Mouse (Mus musculus): ENCODE results near the gene Wfdc3.

The Wfdc3 gene

DNA sequence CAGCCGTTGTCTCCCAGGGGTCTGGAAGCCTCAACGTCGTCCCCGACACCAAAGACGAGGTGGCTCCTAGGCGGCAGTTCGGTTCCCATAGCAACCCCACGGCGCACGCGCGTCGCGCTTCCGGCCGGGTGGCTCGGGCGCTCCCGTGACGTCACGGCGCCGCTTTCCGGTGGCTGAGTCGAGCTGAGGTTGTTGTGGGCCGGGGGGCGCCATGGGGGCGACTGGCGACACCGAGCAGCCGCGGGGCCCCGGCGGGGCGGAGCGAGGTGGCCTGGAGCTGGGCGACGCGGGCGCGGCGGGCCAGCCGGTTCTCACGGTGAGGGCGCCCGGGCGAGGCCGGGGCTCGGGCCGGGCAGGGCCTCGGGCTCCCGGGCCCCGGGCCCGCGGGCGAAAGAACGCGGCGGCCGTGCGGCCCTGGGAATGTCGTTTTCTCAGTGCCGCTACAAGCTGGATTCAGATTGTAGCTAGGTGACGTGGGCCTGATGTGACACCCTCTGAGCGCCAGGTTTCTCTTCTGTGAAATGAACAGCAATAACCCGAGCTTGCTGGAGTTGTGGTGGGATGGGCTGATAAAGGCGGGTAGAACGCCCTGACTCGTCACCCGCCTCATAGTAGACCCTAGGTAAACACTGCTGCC lies at the start of gene Wfdc3, which contains the start of gene Dnttip1:
Gene Wfdc3 (minus strand): TSS at position 89 of the 637 bp plus-strand sequence.
Gene Dnttip1 (plus strand): TSS at position 141 of the 637 bp plus-strand sequence.
- peak; percentile 88 to 93 for DNase-seq (ENCODE audit: low spot score in 2 of 2)

DNA sequence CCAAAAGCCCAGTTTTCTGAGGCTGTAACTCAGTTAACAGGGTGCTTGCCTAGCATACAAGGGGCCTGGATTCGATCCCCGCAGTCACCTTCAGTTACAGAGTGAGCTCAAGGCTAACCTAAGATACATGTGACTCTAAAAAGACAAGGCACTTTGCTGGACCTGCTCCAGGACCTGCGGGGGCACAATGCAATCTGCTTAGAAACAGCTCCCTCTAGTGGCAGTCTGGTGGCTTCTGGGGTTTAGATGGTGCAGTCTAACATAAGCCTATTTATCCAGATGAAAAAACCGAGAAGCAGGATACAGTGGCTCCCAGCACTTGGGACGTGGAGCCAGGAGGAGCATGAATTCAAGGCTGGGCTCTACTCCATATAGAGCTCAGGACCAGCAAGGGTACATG lies 48.6 kb upstream of the Wfdc3 start:
- DNase-seq (ENCODE audit: low spot score in 2 of 2) = peak in 1 of 2 experiments; percentile 45

DNA sequence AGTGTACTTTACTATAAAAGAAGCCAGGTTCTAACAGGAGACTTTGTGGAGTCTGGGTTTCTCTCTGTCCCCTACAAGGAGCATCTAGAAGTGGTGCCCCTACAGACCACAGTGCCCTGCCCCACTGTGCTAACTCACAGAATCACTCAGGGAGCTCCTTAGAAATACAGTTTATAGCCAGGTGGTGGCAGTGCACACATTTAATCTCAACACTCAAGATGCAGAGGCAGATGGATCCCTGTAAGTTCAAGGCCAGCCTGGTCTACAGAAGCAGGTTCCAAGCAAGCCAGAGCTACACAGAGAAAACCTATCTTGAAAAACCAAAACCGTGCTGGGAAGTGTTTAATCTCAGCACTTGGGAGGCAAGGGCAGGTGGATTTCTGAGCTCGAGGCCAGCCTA lies 48.0 kb upstream of the Wfdc3 start:
- no peak for DNase-seq (ENCODE audit: low spot score in 2 of 2)

DNA sequence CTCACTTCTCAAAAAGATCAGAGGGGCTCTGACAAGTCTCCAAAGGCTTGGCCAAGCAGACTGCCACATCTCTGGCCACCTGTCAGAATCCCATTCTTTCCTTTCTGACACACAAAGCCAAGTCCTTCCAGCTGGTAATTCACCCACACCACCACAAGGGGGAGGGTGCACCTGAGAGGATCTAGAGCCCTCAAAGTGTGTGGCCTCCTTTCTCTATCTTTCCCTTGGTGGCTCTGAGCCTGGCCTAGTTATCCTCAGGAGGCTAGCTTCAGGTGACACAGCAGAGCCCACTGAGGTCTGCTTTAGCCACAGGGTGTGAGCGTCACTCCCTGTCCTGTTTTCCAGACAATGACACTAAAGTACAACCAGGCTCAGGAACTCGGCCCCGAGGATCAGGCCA lies 47.5 kb upstream of the Wfdc3 start:
- no peak for DNase-seq (ENCODE audit: low spot score in 2 of 2)

DNA sequence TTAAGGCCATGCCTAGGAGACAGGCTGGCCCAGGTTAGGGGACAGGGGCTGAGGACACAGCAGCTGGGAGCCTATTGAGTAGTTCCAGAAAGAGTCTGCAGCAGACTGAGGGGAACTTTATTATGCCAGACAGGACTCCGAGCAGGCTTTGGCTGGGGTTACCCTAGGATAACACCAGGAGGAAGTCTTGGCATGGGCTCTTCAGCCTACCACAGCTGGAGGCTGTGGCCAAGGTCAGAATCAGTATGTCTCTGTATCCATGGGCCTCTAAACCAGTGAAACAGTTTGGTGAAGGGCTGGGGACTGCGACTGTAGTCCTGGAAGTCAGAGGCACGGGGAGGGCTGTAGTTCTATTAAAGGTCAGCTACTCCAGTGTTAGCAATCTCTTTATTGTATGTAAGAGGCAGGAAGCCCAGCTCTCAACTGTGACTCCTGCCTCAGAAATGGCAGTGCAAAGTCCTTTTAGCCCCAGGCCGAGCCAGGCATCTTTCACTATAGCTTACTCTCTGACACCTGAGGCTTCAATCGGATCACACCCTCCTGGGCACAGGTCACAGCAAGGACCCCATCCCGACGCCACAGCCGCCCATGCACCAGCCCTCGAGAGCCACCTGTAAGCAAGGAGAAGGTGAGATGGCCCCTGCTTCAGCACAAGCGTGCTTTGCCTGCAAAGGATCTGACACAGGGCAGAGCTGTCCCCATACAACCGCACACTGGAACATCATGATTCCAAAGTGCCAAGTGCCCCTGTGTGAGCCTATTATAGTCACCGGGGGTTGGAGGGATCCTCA lies 46.9 kb upstream of the Wfdc3 start:
- DNase-seq (ENCODE audit: low spot score in 2 of 2) = no peak

DNA sequence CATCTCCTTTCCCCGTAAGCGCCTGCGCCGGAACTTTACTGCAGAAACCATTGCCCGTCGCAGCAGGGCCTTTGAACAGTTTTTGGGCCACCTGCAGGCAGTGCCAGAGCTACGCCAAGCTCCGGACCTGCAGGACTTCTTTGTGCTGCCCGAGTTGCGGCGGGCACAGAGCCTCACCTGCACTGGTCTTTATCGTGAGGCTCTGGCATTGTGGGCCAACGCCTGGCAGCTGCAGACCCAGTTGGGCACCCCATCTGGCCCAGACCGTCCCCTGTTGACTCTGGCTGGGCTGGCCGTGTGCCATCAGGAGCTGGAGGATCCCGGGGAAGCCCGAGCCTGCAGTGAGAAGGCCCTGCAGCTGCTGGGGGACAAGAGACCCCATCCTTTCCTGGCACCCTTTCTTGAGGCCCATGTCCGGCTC lies 46.1 kb upstream of the Wfdc3 start:
- DNase-seq (ENCODE audit: low spot score in 2 of 2) = no peak

DNA sequence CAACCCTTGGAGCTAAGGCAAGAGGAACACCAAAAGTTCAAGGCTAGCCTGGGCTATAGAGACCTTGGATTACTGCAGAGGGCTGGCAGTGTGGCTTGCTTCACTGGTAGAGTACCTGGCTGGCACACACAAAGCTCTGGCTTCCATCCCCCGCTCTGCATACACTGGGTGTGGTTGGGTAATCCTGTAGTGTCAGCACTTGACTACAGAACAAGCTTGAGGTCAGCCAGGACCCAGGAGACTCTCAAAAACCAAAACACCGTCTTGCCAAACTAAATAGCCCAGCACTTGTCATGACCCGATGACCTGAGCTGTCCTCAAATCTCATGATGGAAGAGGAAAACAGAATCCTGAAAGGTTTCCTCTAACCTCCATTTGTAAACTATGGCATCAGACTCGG lies 44.7 kb upstream of the Wfdc3 start:
- no peak for DNase-seq (ENCODE audit: low spot score in 2 of 2)

DNA sequence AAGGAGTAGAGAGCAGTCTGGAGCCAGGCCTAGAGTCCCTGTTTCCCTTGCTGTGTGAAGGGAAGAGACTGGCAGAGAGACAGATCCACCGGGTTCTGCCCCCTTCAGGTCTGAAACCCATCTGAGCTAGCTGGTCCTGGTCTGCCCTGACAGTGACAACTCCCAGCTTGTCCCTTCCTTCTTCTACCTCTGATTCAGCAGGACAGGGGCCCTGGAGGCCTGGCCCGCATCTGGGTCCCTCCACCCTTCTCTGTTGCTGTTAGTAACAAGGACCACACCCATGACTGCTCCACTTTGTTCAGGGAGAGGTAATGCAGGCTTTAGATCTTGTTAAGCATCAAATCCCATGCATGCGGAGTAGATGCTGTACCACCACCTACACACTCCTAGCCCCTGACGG lies 42.7 kb upstream of the Wfdc3 start:
- DNase-seq (ENCODE audit: low spot score in 2 of 2) = no peak

DNA sequence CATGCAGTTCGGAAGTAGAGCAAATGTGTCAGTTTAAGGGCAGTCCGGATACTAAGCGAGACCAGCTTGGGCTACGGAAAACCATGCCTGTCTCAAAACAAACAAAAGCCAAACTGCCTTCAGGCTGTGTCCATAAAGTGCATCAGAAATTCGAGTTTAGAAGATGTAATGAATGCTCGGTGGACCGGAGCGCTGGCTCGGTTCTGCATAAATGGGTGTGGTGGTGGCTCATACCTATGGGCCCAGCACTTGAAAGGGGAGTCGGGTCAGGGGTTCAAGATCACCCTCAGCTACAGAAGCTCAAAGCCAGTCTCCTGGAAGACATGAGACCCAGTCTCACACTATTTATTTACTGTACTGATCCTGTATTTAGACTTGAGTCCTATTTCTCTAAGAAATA lies 42.0 kb upstream of the Wfdc3 start:
- DNase-seq (ENCODE audit: low spot score in 2 of 2) = no peak

DNA sequence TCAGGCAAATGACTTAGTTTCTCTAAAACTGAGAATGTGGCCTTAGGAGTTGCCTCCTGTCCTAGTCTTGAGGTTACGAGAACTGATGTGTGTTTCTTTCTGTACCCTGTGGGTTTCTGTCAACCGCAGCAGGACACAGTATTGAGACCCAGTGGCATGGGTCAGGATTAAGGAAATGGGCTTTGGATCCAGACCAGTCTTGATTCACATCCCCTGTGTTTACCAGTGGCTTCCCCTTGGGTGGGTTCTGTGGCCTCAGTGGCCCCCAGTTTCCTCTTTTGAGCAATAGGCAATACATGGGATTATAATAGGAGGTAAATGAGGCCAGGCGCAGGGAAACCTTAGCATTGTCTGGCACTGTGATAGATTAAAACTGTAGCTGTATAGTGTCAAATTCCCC lies 41.3 kb upstream of the Wfdc3 start:
- no peak for DNase-seq (ENCODE audit: low spot score in 2 of 2)

DNA sequence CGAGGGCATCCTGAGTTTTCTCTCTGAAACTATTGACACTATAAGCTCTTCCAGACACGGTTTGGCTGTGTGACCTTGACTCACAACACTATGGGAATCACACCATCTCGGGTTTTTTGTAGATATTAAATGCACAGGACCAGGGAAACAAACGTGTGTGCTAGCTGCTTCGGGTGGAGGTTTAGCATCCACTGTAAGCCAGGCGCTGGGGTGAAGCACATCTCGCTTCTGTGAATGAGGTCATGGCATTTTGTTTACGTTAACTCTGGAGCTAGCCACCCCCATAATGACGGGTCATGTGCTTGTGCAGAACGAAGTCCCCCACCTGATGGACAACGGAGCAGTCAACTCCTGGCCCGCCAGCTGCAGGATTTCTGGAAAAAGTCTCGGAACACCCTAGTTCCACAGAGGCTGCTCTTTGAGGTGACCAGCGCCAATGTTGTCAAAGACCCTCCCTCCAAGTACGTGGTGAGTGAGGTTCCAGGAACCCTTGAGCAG lies 40.7 kb upstream of the Wfdc3 start:
- no peak for DNase-seq (ENCODE audit: low spot score in 2 of 2)

DNA sequence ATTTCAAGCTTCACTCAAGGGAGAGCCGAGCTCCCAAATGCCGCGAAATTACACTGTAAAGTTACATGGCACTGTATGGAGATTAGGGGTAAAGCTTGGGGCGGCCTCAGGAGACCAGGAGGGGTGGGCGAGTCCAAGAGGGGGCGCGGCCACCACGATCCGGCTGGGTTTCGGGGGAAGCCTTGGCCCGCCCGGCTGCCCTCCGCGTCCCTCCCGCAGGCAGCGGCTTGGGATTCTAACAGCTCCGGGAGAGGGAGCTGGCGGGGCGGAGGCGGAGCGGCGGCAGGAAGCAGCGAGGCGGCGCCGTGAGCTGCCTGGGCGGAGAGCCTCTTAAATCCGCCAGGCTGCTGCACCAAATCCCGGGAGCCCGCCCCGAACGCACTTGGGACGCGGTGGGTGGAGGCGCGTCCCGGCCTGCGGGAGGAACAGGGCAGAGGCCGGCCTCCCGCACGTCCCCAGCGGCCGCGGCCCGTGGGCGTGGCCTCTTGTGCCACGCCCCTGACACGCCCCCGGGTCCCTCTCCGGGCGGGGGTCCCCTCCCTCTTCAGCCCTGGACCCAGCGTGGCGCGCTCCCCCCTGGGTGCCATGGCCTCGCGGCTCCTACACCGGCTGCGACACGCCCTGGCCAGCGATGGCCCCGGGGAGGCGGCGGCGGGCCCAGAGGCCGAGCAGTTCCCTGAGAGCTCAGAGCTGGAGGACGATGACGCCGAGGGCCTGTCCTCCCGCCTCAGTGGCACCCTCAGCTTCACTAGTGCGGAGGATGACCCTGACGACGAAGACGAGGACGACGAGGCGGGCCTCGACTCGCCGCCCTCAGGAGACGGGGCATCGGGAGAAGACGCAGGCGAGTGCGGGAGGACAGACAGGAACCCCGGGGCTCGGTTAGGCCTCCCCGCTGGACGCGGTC lies 40.0 kb upstream of the Wfdc3 start, which contains the start of gene Snx21:
Gene Snx21 (plus strand): TSS at position 343 of the 907 bp plus-strand sequence.
- DNase-seq (ENCODE audit: low spot score in 2 of 2) = peak; percentile 83 to 92

DNA sequence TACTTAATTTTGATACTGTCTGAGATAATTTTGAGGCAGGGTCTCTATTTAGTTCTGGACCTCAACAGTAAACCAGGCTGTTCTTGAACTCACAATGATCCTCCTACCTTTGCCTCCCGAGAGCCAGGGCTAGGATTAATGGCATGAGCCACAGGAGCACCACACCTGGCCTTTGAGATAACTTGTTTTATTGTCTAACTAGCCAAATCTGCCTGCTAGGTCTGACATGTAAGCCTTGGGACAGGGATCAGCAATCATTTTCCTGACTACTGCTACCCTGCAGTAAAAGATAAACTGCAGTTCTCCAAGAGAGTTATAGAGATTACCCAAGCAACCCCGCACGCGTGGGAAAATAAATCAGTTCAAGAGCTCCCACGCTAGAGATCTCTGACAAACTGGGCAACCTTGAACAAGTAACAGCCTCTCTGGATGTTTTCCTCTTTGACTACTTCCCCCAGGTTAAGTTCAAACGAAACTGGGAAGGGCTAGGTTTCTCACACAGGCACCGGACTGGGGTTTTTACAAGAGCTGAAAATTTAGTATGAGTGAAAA lies 39.2 kb upstream of the Wfdc3 start:
- no peak for DNase-seq (ENCODE audit: low spot score in 2 of 2)

DNA sequence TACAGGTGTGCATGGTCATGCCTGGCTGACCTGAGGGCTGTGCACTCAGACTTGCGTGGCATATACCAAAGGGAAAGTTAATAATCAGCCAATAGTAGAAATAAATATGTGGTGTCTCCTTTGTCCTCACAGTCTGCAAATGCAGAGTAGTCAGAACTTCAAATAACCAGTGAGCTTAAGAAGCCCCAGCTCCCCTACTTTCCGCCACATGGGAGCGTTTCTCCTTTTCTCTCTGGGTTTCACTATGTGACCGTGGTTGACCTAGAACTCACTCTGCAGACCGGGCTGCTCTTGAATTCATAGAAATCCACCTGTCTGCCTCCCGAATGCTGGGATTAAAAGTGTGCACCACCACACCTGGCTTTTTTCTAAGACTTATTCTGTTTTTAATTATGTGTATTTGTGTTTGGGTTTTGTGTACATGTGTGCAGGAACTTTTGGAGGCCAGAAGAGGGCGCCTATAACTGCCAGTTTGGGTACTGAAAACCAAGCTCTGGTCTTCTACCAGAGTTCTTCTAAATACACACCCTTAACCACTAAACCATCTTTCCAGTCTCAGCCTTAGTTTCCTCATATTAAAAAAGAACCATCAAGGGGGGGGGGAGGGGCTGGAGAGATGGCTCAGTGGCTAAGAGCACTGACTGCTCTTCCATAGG lies 38.3 kb upstream of the Wfdc3 start:
- DNase-seq (ENCODE audit: low spot score in 2 of 2) = no peak

DNA sequence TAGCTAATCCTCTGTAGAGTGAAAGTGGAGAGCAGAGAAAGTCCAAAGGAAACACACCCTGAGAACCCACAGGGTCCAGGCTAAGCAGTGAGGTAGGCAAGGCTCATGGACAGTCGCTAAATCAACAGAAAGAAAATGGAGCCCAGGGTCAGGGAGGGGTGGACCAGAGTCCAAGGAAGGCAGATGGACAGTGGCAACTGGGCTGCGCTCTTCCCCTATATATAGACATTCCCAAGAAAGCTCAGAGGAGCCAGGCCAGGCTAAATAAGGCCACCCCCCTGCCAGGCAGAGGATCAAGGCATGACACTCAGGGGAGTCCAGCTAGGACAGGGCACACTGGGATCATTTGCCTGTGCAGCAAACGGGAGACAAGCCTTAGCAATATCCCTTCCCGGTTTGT lies 36.1 kb upstream of the Wfdc3 start:
- no peak for DNase-seq (ENCODE audit: low spot score in 2 of 2)

DNA sequence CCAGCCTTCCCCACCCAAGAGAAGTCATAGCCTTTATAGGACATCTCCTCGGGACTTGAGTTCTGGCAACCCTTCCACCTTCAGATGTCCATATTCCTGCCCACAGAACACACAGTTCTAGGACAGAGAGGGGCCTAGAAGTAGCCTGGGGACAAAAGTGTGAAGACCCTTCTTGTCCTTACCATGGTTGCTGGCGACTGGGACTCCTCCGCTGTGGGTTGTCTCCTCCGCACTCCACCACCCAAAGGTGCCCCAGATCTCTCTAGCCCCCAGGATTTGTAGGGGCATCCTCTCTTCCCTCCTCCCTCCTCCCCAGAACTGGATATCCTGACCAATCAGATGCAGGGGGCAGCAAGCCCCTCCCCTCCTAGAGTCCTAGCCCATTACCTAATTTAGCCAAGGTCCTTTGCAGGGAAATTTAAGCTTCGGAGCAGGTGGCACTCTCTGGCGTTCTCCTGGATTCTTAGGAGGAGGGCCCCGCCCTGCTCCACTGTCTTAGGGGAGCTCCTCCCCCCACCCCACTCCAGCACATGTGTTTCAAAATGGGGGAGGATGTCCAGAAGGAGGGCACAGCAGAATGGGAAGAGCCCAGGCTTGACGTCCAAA lies 33.9 kb upstream of the Wfdc3 start, which contains the start of gene Tnnc2:
Gene Tnnc2 (minus strand): TSS at position 487 of the 606 bp plus-strand sequence.
- no peak for DNase-seq (ENCODE audit: low spot score in 2 of 2)

DNA sequence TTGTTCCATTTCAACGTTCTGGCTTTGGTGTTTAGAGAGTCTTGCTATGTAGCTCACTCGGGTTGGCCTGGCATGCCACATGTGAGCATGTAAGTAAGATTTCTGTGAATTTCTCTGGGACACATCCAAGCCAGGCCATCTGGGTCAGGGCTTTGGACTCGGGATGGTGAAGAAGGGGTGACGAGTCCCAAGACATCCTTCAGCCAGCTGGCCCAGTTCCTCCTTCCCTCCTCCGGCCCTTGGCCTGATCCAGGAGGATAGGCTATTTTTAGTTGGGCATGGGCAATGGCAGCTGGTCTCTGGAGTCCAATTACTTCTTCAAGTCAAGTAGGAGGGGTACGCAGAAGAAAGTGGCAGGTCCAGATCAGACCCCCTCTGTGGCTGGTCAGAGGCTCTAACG lies 33.1 kb upstream of the Wfdc3 start:
- DNase-seq (ENCODE audit: low spot score in 2 of 2) = no peak

DNA sequence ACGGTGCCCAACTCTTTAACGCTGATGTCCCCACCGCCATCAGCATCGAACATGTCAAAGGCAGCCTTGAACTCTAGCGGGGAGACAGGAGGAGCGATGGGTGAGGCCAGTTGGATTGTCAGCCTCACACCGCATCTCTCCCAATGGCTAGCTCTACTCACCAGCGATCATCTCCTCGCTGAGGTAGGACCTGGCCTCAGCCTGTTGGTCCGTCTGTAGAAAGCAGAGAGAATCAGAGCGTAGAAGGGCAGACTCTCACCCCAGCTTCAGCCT lies 32.2 kb upstream of the Wfdc3 start:
- no peak for DNase-seq (ENCODE audit: low spot score in 2 of 2)

DNA sequence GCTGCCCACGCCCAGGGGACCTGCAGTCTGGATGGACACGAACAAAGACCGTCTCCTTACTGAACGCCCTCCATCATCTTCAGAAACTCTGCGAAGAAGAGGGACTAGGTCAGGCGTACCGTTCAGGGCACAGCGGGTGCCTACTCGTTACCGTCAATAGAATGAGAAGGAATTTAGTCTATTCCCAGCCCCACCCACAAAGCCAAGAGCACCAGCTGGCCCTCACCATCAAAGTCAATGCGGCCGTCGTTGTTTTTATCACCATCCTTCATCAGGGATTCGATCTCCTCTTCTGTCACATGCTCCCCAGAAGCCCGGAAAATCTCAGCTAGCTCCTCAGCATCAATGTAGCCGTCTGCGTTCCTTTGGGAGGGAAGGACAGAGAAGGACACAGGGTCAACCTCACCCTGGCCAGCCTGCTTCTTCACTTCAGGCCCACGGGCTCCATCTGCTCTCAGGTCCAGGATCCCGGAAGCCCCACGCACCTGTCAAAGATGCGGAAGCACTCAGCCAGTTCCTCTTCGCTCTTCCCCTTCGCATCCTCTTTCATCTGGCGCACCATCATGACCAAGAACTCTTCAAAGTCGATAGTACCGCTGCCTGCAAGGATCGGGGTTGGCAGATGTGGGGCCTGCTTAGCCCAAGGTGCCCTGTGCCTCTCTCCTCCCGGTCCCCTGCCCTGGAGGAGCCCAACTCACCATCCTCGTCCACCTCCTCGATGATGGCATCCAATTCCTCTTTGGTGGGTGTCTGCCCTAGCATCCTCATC lies 31.7 kb upstream of the Wfdc3 start:
- no peak for DNase-seq (ENCODE audit: low spot score in 2 of 2)

DNA sequence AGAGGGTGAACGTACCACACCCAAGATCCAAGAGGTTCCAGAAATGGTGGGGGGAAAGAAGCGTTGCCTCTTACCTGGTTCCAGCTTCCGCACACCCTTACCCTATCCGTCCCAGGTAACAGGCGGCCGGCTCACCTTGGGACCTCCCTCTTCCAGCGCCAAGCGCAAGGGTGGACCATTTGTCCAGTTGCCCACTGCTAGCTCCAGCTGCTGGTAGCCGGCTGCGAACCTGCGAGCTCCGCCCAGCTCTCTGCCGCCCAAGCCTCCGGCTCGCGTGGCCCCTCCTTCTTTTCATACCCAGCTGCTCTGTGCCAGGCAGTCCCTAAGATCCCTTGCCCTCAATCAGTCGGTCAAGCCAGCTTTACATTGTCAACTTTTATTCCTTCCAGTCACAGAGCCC lies 31.1 kb upstream of the Wfdc3 start:
- DNase-seq (ENCODE audit: low spot score in 2 of 2) = no peak
